Mouse (Mus musculus) hindbrain, embryonic 14.5 days (tissue): ENCODE measurements at regions not wholly inside any gene's neighbourhood (a gene's known extent, or its start where the extent isn't known, plus 50 kb on each side); places are given as distances from the start of the nearest gene placed in this dataset.

Source experiments
- ATAC-seq: fragments of 200-750 bp; cut with Nextera tagmentation; 2 replicates; pipeline ENCODE4 v1.8.0; 2017; ENCODE audit warnings: moderate number of reproducible peaks, mild to moderate bottlenecking, moderate TSS enrichment, moderate library complexity; ENCODE audit not compliant: low FRiP score
- DNase-seq: peaks from one replicate; pipeline ENCODE4 v3.0.0-alpha.2; 2015; ENCODE audit warnings: low spot score
- H3K27ac ChIP-seq: fragments of 300-500 bp; sonication (generic); 2 replicates; pipeline ENCODE4 v1.5.1; 2014; ENCODE audit warnings: mild to moderate bottlenecking, moderate library complexity
- H3K27me3 ChIP-seq: fragments of 300-500 bp; sonication (generic); 2 replicates; pipeline ENCODE4 v1.6.1; 2014; ENCODE audit warnings: mild to moderate bottlenecking, low read length, mixed read lengths; ENCODE audit not compliant: control insufficient read depth, insufficient read depth
- H3K36me3 ChIP-seq: fragments of 300-500 bp; sonication (generic); replicated peaks from 2 replicates; pipeline ENCODE4 v1.6.1; 2014; ENCODE audit not compliant: control insufficient read depth, insufficient read depth
- H3K4me1 ChIP-seq: fragments of 300-500 bp; sonication (generic); replicated peaks from 2 replicates; pipeline ENCODE4 v1.6.1; 2014; ENCODE audit warnings: antibody characterized with exemption, low read length, mixed read lengths; ENCODE audit not compliant: control insufficient read depth, insufficient read depth
- H3K4me2 ChIP-seq: fragments of 300-500 bp; sonication (generic); replicated peaks from 2 replicates; pipeline ENCODE4 v1.6.1; 2014; ENCODE audit warnings: mild to moderate bottlenecking, moderate library complexity
- H3K4me3 ChIP-seq: fragments of 300-500 bp; sonication (generic); replicated peaks from 2 replicates; pipeline ENCODE4 v1.5.1; 2014; ENCODE audit warnings: mild to moderate bottlenecking, low read length
- H3K9ac ChIP-seq: fragments of 300-500 bp; sonication (generic); 2 replicates; pipeline ENCODE4 v1.6.1; 2014
- H3K9me3 ChIP-seq: fragments of 300-500 bp; sonication (generic); 2 replicates; pipeline ENCODE4 v1.6.1; 2016; ENCODE audit warnings: low read length; ENCODE audit not compliant: control insufficient read depth
- WGBS: fragments of 180-500 bp; shearing (Covaris S2); extraction: QIAGEN DNeasy Blood & Tissue Kit; methylation state at CpG from one replicate; pipeline ENCODE4 v1.1.7; 2014; 5-methylcytosine and 5-hydroxymethylcytosine counted together

GRCm38 (mm10) chr17:60717931-60718621 lies 1704.9 kb upstream of the Nudt12 start:
- no peak overlapping the region for H3K27ac ChIP-seq
- no peaks in the 10 kb centered on the region for H3K9me3 ChIP-seq
- H3K27me3 ChIP-seq: no peaks in the 10 kb centered on the region
- no peak overlapping the region for H3K4me3 ChIP-seq
- H3K36me3 ChIP-seq: no peaks in the 10 kb centered on the region
- no peaks in the 10 kb centered on the region for H3K4me1 ChIP-seq
- H3K9ac ChIP-seq: no peak overlapping the region
- no peak for ATAC-seq
- no peak overlapping the region for H3K4me2 ChIP-seq
- no peak for DNase-seq

DNA sequence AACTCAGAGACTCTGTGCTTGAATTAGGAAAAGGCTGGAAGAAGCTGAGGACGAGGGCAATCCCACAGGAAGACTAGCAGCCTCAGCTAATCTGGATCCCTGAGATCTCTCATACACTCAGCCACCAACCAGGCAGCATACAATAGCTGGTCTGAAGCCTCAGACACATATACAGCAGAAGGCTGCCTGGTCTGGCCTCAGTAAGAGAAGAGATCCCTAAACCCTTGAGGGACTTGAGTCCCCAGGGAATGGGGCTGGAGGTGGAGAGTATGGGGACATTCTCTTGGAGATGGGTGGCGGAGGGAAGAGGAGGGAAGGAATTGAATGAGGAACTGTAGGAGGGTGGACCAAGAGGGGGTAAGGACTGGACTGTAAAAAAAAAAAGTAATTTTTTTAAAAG lies 1704.3 kb upstream of the Nudt12 start:
- Histone ChIP-seq H3K27ac (no peak overlapping the region), H3K9me3 (no peaks in the 10 kb centered on the region), H3K4me2 (no peak overlapping the region), H3K9ac (no peak overlapping the region), H3K4me1 (no peaks in the 10 kb centered on the region), H3K27me3 (no peaks in the 10 kb centered on the region), H3K4me3 (no peak overlapping the region), H3K36me3 (no peaks in the 10 kb centered on the region)
- ATAC-seq (no peak), DNase-seq (no peak)
- 81% methylated on average over 2 of the region's 2 CpGs for WGBS
